Mouse (Mus musculus): ENCODE results near the gene Gm49380. TPM values are rescaled to one million over a fixed set of nuclear protein-coding genes. Genes with fewer than 3 reads are reported as not detected.

Gene Gm49380
- polyA plus RNA-seq, 1 experiment from 2014 or later = not detected

DNA sequence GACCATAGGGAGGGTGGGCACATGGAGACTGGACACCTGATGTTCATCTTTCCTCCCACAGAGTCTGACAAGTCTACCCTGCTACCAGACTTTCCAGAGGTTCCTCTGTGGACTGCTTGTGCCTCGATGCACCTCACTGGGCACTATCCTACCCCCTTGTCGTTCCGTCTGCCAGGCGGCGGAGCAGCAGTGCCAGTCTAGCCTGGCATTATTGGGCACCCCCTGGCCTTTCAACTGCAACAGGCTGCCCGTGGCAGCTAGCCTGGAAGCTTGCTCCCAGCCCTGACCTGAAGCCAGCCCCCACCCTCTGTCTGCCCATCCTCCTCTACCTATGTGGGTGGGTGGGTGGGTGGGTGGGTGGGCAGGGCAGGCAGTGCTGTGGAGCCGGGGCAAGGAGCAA, 7.1 kb downstream of the Gm49380 start:
- peaks cover 14% of the 10 kb centered on the region for H3K4me1 ChIP-seq (replicated peaks; ENCODE audit: control insufficient read depth, insufficient read depth)
- DNase-seq (ENCODE audit: low spot score) (no peak), ATAC-seq (ENCODE audit: low FRiP score, low TSS enrichment) (no peak)
- H3K4me2 ChIP-seq (replicated peaks; ENCODE audit: low read depth) = no peak overlapping the region
- no peak for TF ChIP-seq EP300 (optimal IDR thresholded peaks at IDR 0.05)
- no peak for TF ChIP-seq CTCF (IDR thresholded peaks at IDR 0.05; ENCODE audit: low read depth)
- no peaks in the 10 kb centered on the region for H3K36me3 ChIP-seq (ENCODE audit: control insufficient read depth, insufficient read depth, low read length)
- H3K27me3 ChIP-seq (ENCODE audit: control insufficient read depth, insufficient read depth, low read length) = no peaks in the 10 kb centered on the region
- H3K27ac ChIP-seq (replicated peaks) = 0 out of 2 replicates have a peak overlapping the region, but pooled peaks have one; percentile 53
- 88% methylated on average over 7 of the region's 7 CpGs for WGBS
- no peak overlapping the region for H3K9ac ChIP-seq (ENCODE audit: low read length)
- no peak overlapping the region for H3K4me3 ChIP-seq (ENCODE audit: low read depth, low read length)
- H3K9me3 ChIP-seq (ENCODE audit: control insufficient read depth, low read length) = no peaks in the 10 kb centered on the region

DNA sequence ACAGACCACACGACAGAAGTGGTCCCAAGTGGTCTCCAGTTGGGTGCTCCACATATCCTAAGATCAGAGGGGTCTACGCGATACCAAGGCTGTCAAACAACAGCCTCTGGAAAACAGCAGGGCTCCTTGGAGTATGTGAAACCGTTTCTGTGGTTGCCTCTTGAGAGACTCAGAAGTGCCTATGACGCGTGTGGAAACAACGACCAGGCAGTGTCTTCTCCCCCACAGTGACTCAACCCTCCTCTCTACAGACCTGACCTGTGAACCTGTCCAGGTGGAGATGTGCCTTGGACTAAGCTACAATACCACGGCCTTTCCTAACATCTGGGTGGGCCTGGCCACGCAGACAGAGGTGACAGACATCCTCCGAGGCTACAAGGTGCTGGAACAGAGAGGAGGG, 7.5 kb downstream of the Gm49380 start:
- DNase-seq (ENCODE audit: low spot score) (no peak), ATAC-seq (ENCODE audit: low FRiP score, low TSS enrichment) (no peak)
- Histone ChIP-seq H3K9me3 (ENCODE audit: control insufficient read depth, low read length) (no peaks in the 10 kb centered on the region), H3K27ac (replicated peaks) (no peak overlapping the region), H3K9ac (ENCODE audit: low read length) (no peak overlapping the region), H3K4me2 (replicated peaks; ENCODE audit: low read depth) (no peak overlapping the region), H3K4me1 (replicated peaks; ENCODE audit: control insufficient read depth, insufficient read depth) (peaks cover 14% of the 10 kb centered on the region), H3K36me3 (ENCODE audit: control insufficient read depth, insufficient read depth, low read length) (no peaks in the 10 kb centered on the region), H3K27me3 (ENCODE audit: control insufficient read depth, insufficient read depth, low read length) (no peaks in the 10 kb centered on the region), H3K4me3 (ENCODE audit: low read depth, low read length) (no peak overlapping the region)
- WGBS = 87% methylated on average over 10 of the region's 10 CpGs
- TF ChIP-seq CTCF (IDR thresholded peaks at IDR 0.05; ENCODE audit: low read depth) = no peak
- no peak for TF ChIP-seq EP300 (optimal IDR thresholded peaks at IDR 0.05)

DNA sequence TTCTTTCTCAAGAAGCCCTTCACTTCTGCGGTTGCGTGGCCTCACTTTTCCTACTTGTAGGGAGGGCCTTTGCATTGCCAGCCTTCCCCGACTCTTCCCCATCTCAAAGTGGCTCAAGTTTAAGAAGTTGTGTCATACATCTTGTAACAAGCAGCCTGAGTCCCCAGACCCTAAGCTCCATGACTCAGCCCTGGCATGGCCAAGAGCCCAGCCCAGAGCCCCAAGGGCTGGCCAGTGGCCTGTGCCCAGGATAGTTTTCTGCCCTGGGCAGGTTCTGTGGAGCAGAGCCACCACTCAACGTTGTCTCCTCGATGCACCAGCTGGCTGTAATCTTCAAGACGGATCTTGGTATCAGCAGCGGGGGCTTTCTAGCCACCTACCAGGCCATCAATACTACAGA, 8.4 kb downstream of the Gm49380 start:
- no peak for DNase-seq (ENCODE audit: low spot score)

DNA sequence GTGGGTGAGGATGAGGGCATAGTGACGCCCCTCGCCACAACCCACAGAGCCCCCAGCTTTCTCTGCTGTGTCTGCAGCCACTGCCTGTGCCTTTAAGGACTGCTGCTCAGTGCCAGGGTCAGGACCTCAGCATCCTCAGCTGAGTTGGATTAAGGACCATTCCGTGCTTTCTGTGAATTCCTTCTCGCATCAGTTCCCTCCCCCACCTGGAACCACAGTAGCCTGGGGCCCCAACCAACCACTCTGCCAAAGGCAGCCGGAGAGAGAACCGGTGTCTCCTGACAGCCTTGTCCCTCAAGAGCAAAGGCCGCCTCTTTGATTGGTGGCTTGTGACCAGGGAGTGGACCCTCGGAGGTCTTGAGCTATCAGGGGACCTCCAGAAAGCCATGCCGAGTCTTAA, 11.8 kb downstream of the Gm49380 start, which contains the start of gene Mfrp:
Gene Mfrp (plus strand): TSS at position 240 of the 400 bp plus-strand sequence.
- Histone ChIP-seq H3K9ac (ENCODE audit: low read length) (no peak within 1 kb of the TSS), H3K4me1 (replicated peaks; ENCODE audit: control insufficient read depth, insufficient read depth) (no peaks in the 10 kb centered on the region), H3K36me3 (ENCODE audit: control insufficient read depth, insufficient read depth, low read length) (no peaks in the 10 kb centered on the region), H3K4me2 (replicated peaks; ENCODE audit: low read depth) (no peak within 1 kb of the TSS), H3K27me3 (ENCODE audit: control insufficient read depth, insufficient read depth, low read length) (no peaks in the 10 kb centered on the region), H3K9me3 (ENCODE audit: control insufficient read depth, low read length) (no peaks in the 10 kb centered on the region), H3K27ac (replicated peaks) (no peak within 1 kb of the TSS), H3K4me3 (ENCODE audit: low read depth, low read length) (no peak within 1 kb of the TSS)
- TF ChIP-seq CTCF (IDR thresholded peaks at IDR 0.05; ENCODE audit: low read depth) (no peak), EP300 (optimal IDR thresholded peaks at IDR 0.05) (no peak)
- no peak for ATAC-seq (ENCODE audit: low FRiP score, low TSS enrichment)
- DNase-seq (ENCODE audit: low spot score) = no peak
- WGBS = 84% methylated on average over 9 of the region's 9 CpGs

More for the DNA sequence above, 8.4 kb downstream of the Gm49380 start:
- no peaks in the 10 kb centered on the region for H3K36me3 ChIP-seq (ENCODE audit: control insufficient read depth, insufficient read depth, low read length)
- H3K4me3 ChIP-seq (ENCODE audit: low read depth, low read length) = no peak overlapping the region
- no peak for ATAC-seq (ENCODE audit: low FRiP score, low TSS enrichment)
- no peak overlapping the region for H3K4me2 ChIP-seq (replicated peaks; ENCODE audit: low read depth)
- H3K9ac ChIP-seq (ENCODE audit: low read length) = no peak overlapping the region
- no peaks in the 10 kb centered on the region for H3K27me3 ChIP-seq (ENCODE audit: control insufficient read depth, insufficient read depth, low read length)
- TF ChIP-seq EP300 (optimal IDR thresholded peaks at IDR 0.05) (no peak), CTCF (IDR thresholded peaks at IDR 0.05; ENCODE audit: low read depth) (no peak)
- H3K9me3 ChIP-seq (ENCODE audit: control insufficient read depth, low read length) = no peaks in the 10 kb centered on the region
- H3K4me1 ChIP-seq (replicated peaks; ENCODE audit: control insufficient read depth, insufficient read depth) = peaks cover 10% of the 10 kb centered on the region
- no peak overlapping the region for H3K27ac ChIP-seq (replicated peaks)
- WGBS = 89% methylated on average over 7 of the region's 7 CpGs

DNA sequence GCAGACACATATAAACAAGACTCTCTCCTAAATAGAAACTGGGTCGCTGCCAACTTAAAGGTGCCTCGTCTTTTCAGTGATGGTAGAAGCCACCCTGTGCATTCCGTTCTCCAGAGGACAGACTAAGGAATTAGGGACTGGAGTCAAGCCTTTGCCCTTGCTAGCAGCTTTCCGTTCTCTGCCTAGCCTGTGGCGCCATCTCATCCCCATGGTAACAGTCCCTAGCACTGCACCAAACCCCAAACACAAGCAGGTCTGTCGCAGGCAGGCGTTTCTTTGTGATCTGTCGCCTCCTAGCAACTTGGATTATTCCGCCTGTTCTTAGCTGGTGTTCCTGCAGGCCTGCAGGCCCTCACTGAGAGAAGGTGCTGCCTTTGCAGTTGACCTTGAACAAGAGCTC, 16.8 kb downstream of the Gm49380 start:
- Histone ChIP-seq H3K36me3 (ENCODE audit: control insufficient read depth, insufficient read depth, low read length) (no peaks in the 10 kb centered on the region; the same call in 1 of the 2 replicates), H3K27me3 (ENCODE audit: control insufficient read depth, insufficient read depth, low read length) (no peaks in the 10 kb centered on the region), H3K4me2 (replicated peaks; ENCODE audit: low read depth) (no peak overlapping the region), H3K27ac (replicated peaks) (no peak overlapping the region), H3K9ac (ENCODE audit: low read length) (no peak overlapping the region), H3K4me3 (ENCODE audit: low read depth, low read length) (no peak overlapping the region), H3K4me1 (replicated peaks; ENCODE audit: control insufficient read depth, insufficient read depth) (no peaks in the 10 kb centered on the region), H3K9me3 (ENCODE audit: control insufficient read depth, low read length) (no peaks in the 10 kb centered on the region)
- peak; percentile 40; the same call in 1 of the 2 replicates for ATAC-seq (ENCODE audit: low FRiP score, low TSS enrichment)
- 33% methylated on average over 9 of the region's 9 CpGs for WGBS
- no peak for DNase-seq (ENCODE audit: low spot score)
- no peak for TF ChIP-seq EP300 (optimal IDR thresholded peaks at IDR 0.05)

DNA sequence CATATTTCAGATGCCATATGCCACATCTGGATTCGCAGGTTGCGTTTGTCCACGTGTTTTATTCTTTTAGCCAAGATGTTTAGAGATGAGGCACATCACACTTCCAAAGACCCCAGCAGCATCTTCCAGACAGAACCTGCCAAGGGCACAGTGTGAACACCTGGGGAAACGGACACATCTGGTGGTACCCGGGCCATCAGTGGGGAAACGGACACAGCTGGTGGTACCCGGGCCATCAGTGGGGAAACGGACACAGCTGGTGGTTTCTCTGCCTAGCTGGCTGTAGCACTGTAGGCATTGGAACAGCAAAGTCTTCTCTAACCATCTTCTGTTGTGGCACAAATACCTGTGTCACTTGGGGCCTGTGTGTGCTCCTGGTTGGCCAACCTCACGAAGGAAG, 17.5 kb downstream of the Gm49380 start:
- Histone ChIP-seq H3K4me3 (ENCODE audit: low read depth, low read length) (no peak overlapping the region), H3K4me2 (replicated peaks; ENCODE audit: low read depth) (no peak overlapping the region), H3K9me3 (ENCODE audit: control insufficient read depth, low read length) (no peaks in the 10 kb centered on the region), H3K9ac (ENCODE audit: low read length) (no peak overlapping the region), H3K36me3 (ENCODE audit: control insufficient read depth, insufficient read depth, low read length) (no peaks in the 10 kb centered on the region; the same call in 1 of the 2 replicates), H3K27ac (replicated peaks) (no peak overlapping the region), H3K27me3 (ENCODE audit: control insufficient read depth, insufficient read depth, low read length) (no peaks in the 10 kb centered on the region), H3K4me1 (replicated peaks; ENCODE audit: control insufficient read depth, insufficient read depth) (no peaks in the 10 kb centered on the region)
- WGBS = 92% methylated on average over 9 of the region's 9 CpGs
- no peak for DNase-seq (ENCODE audit: low spot score)
- ATAC-seq (ENCODE audit: low FRiP score, low TSS enrichment) = no peak
- TF ChIP-seq EP300 (optimal IDR thresholded peaks at IDR 0.05) = no peak
- no peak for TF ChIP-seq CTCF (IDR thresholded peaks at IDR 0.05; ENCODE audit: low read depth)
